Mouse (Mus musculus) WW6 (cell line): ENCODE results near the gene Chkb.

ENCODE experiments used
- DNase-seq: peaks from one replicate; pipeline ENCODE4 v3.0.0-alpha.2; 2013; ENCODE audit warnings: low read depth, low spot score

Gene Chkb

GRCm38 (mm10) chr15:89399716-89400115 is 30.0 kb downstream of the Chkb start:
- no peak for DNase-seq

- DNase-seq, result no peak
These were observed 31.6 kb downstream of the Chkb start for GRCm38 (mm10) chr15:89398146-89398545.

- DNase-seq, result no peak
These were observed 32.8 kb downstream of the Chkb start for GRCm38 (mm10) chr15:89396883-89397282.

- DNase-seq, result no peak
These were observed 39.6 kb downstream of the Chkb start for GRCm38 (mm10) chr15:89390081-89390480.

GRCm38 (mm10) chr15:89387127-89387526 is 42.6 kb downstream of the Chkb start:
- DNase-seq, result no peak

- DNase-seq, result no peak
These were observed 45.1 kb downstream of the Chkb start, which contains the start of gene Klhdc7b for GRCm38 (mm10) chr15:89384617-89385016. Gene Klhdc7b (plus strand): TSS chr15:89384917.

GRCm38 (mm10) chr15:89379429-89379828 is 50.3 kb downstream of the Chkb start:
- DNase-seq, result no peak

- no peak for DNase-seq
These were observed 50.8 kb downstream of the Chkb start, which contains the start of gene Odf3b for GRCm38 (mm10) chr15:89378831-89379401. Gene Odf3b (minus strand): TSS chr15:89379282.

GRCm38 (mm10) chr15:89377938-89378828 is 51.5 kb downstream of the Chkb start:
- DNase-seq, result no peak

GRCm38 (mm10) chr15:89377362-89377761 is 52.3 kb downstream of the Chkb start:
- DNase-seq, result no peak

GRCm38 (mm10) chr15:89376957-89377356 is 52.8 kb downstream of the Chkb start, which contains the start of gene Tymp:
Gene Tymp (minus strand): TSS chr15:89377039.
- DNase-seq, result no peak
